Mouse (Mus musculus) liver, postnatal 0 days (tissue): ENCODE data around the gene Iqcn. TPM values are rescaled to one million over a fixed set of nuclear protein-coding genes. Genes with fewer than 3 reads are reported as not detected.

Source experiments
- ATAC-seq: fragments of 200-750 bp; cut with Nextera tagmentation; 2 replicates; pipeline ENCODE4 v1.8.0; 2017; ENCODE audit warnings: mild to moderate bottlenecking, moderate library complexity
- DNase-seq: peaks from one replicate; pipeline ENCODE4 v3.0.0-alpha.2; 2016
- H3K27ac ChIP-seq: fragments of 300-500 bp; sonication (generic); 2 replicates; pipeline ENCODE4 v1.5.1; 2014; ENCODE audit warnings: antibody characterized with exemption, moderate library complexity, mild to moderate bottlenecking, low read depth
- H3K27me3 ChIP-seq: fragments of 300-500 bp; sonication (generic); 2 replicates; pipeline ENCODE4 v1.6.1; 2014; ENCODE audit warnings: low read length, control low read depth, mixed read lengths; ENCODE audit not compliant: insufficient read depth
- H3K36me3 ChIP-seq: fragments of 300-500 bp; sonication (generic); replicated peaks from 2 replicates; pipeline ENCODE4 v1.6.1; 2014; ENCODE audit warnings: mild to moderate bottlenecking, control low read depth, low read length, moderate library complexity, mixed read lengths; ENCODE audit not compliant: insufficient read depth
- H3K4me1 ChIP-seq: fragments of 300-500 bp; sonication (generic); 2 replicates; pipeline ENCODE4 v1.6.1; 2014; ENCODE audit warnings: antibody characterized with exemption, mild to moderate bottlenecking, control low read depth; ENCODE audit not compliant: insufficient read depth
- H3K4me2 ChIP-seq: fragments of 300-500 bp; sonication (generic); 2 replicates; pipeline ENCODE4 v1.6.1; 2014; ENCODE audit warnings: low read depth, mild to moderate bottlenecking, low read length, moderate library complexity, mixed read lengths
- H3K4me3 ChIP-seq: fragments of 300-500 bp; sonication (generic); 2 replicates; pipeline ENCODE4 v1.5.1; 2014; ENCODE audit warnings: low read depth, low read length
- H3K9ac ChIP-seq: fragments of 300-500 bp; sonication (generic); replicated peaks from 2 replicates; pipeline ENCODE4 v1.6.1; 2014; ENCODE audit warnings: mild to moderate bottlenecking, moderate library complexity
- H3K9me3 ChIP-seq: fragments of 300-500 bp; sonication (generic); 2 replicates; pipeline ENCODE4 v1.6.1; 2016; ENCODE audit warnings: mild to moderate bottlenecking, control low read depth, low read length, mixed read lengths
- CTCF ChIP-seq: sonication (generic); IDR thresholded peaks from 2 replicates; pipeline ENCODE4 v1.5.1; 2016; ENCODE audit warnings: antibody characterized with exemption, low read depth
- EP300 ChIP-seq: IDR thresholded peaks from 2 replicates; pipeline ENCODE4 v1.6.1; 2016; ENCODE audit warnings: antibody characterized with exemption, low read depth, mild to moderate bottlenecking
- WGBS: fragments of 180-500 bp; shearing (Covaris S2); extraction: QIAGEN DNeasy Blood & Tissue Kit; methylation state at CpG from one replicate; pipeline ENCODE4 v1.1.7; 2014; ENCODE audit not compliant: insufficient replicate concordance; 5-methylcytosine and 5-hydroxymethylcytosine counted together
- polyA plus RNA-seq: library from polyadenylated mRNA; unstranded; fragments of >200 nt; fragmentation: Nextera tagmentation; extraction: Ambion mirVana; gene quantifications from 2 replicates; pipeline ENCODE4 v1.2.1, GENCODE M21; 2015

Gene Iqcn
- polyA plus RNA-seq, 1 experiment from 2014 or later = not detected

GRCm38 (mm10) chr8:70748246-70749096, 45.2 kb downstream of the Iqcn start:
- H3K36me3 ChIP-seq = no peaks in the 10 kb centered on the region
- H3K4me1 ChIP-seq = peaks cover 19% of the 10 kb centered on the region
- WGBS = 81% methylated on average over 23 of the region's 23 CpGs
- H3K9me3 ChIP-seq = no peaks in the 10 kb centered on the region
- H3K4me2 ChIP-seq = no peak overlapping the region
- H3K4me3 ChIP-seq = no peak overlapping the region
- H3K27me3 ChIP-seq = peaks cover 29% of the 10 kb centered on the region
- H3K9ac ChIP-seq = no peak overlapping the region
- ATAC-seq (no peak), DNase-seq (peak; percentile 14)
- no peak overlapping the region for H3K27ac ChIP-seq
- TF ChIP-seq CTCF (no peak), EP300 (no peak)

- Histone ChIP-seq H3K36me3 (no peaks in the 10 kb centered on the region), H3K27me3 (peaks cover 22% of the 10 kb centered on the region), H3K9me3 (no peaks in the 10 kb centered on the region), H3K9ac (no peak overlapping the region), H3K27ac (no peak overlapping the region), H3K4me1 (peaks cover 18% of the 10 kb centered on the region), H3K4me2 (no peak overlapping the region), H3K4me3 (no peak overlapping the region)
- DNase-seq = no peak
- WGBS = 77% methylated on average over 19 of the region's 19 CpGs
- TF ChIP-seq EP300 = no peak
- no peak for TF ChIP-seq CTCF
- no peak for ATAC-seq
Observed at GRCm38 (mm10) chr8:70749097-70749674, 45.9 kb downstream of the Iqcn start.

DNA sequence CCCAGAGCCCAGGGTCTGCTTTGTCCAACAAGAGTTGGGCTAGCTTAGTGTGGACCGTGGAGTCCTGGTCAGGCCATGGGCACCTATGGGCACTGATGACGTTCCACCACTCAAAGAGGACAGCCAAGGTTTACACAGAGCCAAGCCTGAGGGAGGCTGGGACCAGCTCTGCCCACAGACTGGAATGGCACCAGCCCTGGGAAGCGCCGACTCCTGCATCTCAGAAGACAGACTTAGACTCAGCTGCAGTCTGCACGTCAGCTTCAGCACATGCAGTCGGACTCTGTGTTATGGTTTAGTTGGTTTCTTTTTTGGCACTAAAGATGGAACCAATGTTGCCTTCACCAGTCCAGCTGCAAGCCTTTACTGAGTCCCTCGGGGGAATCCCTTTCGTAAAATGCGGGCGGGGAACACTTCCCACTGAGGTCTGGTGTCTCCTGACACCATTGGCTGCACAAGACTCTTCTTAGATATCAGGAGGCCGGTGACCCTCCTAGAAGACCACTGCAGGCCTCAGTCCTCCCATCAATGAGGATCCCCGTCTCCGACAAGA, 46.9 kb downstream of the Iqcn start:
- no peak overlapping the region for H3K9ac ChIP-seq
- peaks cover 20% of the 10 kb centered on the region for H3K4me1 ChIP-seq
- no peak overlapping the region for H3K4me3 ChIP-seq
- no peaks in the 10 kb centered on the region for H3K9me3 ChIP-seq
- H3K27ac ChIP-seq = peak overlapping the region; percentile 23
- peaks cover 14% of the 10 kb centered on the region for H3K27me3 ChIP-seq
- 72% methylated on average over 13 of the region's 13 CpGs for WGBS
- TF ChIP-seq CTCF (no peak), EP300 (no peak)
- ATAC-seq (no peak), DNase-seq (peak; percentile 19)
- H3K36me3 ChIP-seq = no peaks in the 10 kb centered on the region
- no peak overlapping the region for H3K4me2 ChIP-seq

- peaks cover 26% of the 10 kb centered on the region for H3K4me1 ChIP-seq
- TF ChIP-seq CTCF = peak; percentile 83
- peak; percentile 61 for TF ChIP-seq EP300
- H3K27me3 ChIP-seq = 0 out of 2 replicates have a peak, but pooled peaks cover 5% of the 10 kb centered on the region
- WGBS = 19% methylated on average over 11 of the region's 11 CpGs
- H3K36me3 ChIP-seq = peaks cover 3% of the 10 kb centered on the region; the same call in 1 of the 2 replicates
- H3K4me3 ChIP-seq = no peak overlapping the region
- no peaks in the 10 kb centered on the region for H3K9me3 ChIP-seq
- H3K4me2 ChIP-seq = peak overlapping the region; percentile 62; the same call in 1 of the 2 replicates
- peak overlapping the region; percentile 84 for H3K27ac ChIP-seq
- ATAC-seq = no peak
- H3K9ac ChIP-seq = peak overlapping the region; percentile 41; the same call in 1 of the 2 replicates
- peak; percentile 84 for DNase-seq
Observed at GRCm38 (mm10) chr8:70752000-70752764, 48.9 kb downstream of the Iqcn start.

DNA sequence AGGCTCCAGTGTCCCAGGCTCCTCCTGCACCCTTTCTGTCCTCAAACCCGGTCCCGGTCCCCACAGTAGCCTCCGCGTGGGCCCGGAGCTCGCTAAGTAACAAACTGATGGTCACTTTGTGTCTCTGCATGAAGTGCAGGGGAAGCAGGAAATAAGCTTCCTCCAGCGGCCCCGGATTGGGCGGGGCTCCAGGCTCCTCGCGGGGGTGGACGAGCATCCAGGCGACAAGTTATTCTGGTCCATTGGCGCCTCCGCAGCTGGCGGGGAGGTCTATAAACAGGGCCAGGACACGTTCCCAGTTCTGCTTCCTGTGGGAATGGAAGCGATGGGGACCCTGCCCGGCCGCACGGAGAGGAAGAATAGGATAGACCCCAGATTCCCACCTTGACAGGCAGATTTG, 49.9 kb downstream of the Iqcn start:
- Histone ChIP-seq H3K4me3 (peak overlapping the region; percentile 21), H3K9ac (peak overlapping the region; percentile 41; the same call in 1 of the 2 replicates), H3K4me1 (peaks cover 26% of the 10 kb centered on the region), H3K4me2 (peak overlapping the region; percentile 62), H3K27me3 (0 out of 2 replicates have a peak, but pooled peaks cover 5% of the 10 kb centered on the region), H3K36me3 (peaks cover 5% of the 10 kb centered on the region), H3K27ac (peak overlapping the region; percentile 84), H3K9me3 (no peaks in the 10 kb centered on the region)
- TF ChIP-seq CTCF (no peak), EP300 (peak; percentile 31; the same call in 1 of the 2 replicates)
- ATAC-seq = no peak
- DNase-seq = peak; percentile 76
- 16% methylated on average over 21 of the region's 21 CpGs for WGBS
